Mouse (Mus musculus) E14TG2a.4 (cell line): ENCODE measurements around the gene Ccser1.

Experiments used
- CTCF ChIP-seq: conservative IDR thresholded peaks from 2 replicates; pipeline ENCODE4 v1.5.1; 2014; ENCODE audit warnings: low read length
- NANOG ChIP-seq: IDR thresholded peaks from 2 replicates; pipeline ENCODE4 v1.6.1; 2014; ENCODE audit warnings: borderline replicate concordance, low read length, mixed read lengths
- POU5F1 ChIP-seq: IDR thresholded peaks from 2 replicates; pipeline ENCODE4 v1.6.1; 2014; ENCODE audit warnings: low read length, borderline replicate concordance

DNA sequence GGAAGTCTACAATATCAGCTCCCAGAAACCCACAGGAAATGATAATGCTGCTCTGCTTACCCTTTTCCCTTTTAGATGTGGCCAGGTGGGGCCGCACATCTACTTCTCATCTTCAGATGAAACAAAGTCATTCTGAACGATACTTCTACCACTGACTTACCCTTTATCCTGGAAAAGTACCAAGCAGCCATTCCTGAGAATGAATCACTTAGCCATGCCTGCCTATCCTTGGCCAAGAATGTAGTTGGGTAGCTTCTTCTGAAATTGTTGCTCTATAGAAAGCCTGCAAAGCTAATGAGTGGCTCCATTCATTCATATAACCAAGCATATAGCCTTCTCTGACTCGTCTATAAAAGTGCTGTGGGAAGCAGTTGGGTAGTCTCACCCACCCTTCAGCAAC, 62.4 kb downstream of the Ccser1 start:
- TF ChIP-seq NANOG, result no peak
- no peak for TF ChIP-seq CTCF
- no peak for TF ChIP-seq POU5F1
